Mouse (Mus musculus): ENCODE data around the gene Nup214.

The Nup214 gene

DNA sequence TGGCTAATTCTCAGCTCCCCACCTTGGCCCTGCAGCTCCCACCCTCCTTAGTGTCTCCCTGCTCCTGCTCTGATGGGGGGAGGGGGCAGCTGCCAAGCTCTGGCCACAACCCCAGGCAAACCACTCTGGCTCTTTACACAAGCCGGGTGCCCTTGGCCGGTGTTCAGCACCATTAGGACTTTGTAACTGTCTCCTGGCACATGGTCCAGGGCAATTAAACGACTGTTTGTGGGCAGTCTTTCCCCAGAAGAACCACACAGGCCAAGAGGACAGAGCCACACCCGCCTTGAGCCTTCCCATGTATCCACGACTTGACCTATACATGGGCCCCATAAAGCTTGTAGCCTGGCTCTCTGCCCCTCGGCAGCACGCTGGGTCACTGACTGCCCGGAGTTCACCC, 100.2 kb downstream of the Nup214 start:
- DNase-seq (ENCODE audit: low spot score) = no peak

DNA sequence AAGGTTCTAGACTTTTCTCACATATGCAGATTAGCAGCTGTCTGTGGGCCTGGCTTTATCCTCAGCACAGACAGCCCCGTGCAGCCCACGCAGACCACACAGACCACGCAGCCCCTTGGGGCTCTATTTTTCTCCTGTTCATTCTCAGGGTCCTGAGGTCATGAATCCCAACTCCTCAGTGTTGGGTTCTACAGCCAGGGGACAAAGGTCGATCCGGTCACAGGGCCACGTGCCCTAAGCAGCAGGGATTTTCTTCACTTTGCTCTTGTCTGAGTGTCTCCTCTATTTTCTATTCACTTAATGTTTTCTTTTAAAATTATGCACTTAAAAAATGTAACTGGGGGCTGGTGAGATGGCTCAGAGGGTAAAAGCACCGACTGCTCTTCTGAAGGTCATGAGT, 101.1 kb downstream of the Nup214 start:
- no peak for DNase-seq (ENCODE audit: low spot score)

DNA sequence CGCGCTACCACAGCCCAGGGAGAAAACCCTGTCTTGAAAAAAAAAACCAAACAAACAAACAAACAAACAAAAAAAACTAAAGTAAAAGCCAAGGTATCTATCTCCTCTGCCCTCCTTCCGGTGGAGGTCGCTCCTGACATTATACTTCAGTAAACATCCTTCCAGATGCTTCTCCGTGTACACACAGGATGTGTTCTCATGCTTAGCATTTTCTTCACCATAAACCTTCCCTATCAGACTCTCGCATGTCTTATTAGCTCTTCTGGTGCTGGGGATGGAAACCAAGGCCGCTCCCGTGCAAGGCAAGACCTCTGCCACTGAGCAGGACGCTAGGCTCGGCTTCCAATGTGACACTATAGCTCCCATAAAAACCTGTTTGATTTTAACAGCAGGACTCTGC, 103.5 kb downstream of the Nup214 start:
- DNase-seq (ENCODE audit: low spot score) = no peak

DNA sequence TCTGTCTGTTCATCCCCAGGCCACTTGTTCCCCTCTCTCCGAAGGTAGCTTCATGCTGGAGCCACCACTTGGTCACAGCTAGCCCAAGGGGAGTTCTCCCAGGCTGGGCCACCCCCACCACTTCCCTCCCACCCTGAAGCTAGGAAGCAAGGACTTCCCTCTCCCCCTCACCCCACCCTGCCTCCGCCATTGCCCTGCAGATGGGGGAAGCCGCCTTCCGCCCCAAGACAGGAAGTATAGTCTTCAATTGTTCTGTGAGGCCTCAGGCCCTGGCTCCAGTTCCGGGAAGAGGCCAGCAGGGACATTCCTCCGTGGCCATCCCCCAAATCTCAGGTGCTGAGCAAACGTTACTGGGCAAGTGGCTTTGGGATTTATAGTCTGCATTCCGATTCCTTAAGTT, 104.3 kb downstream of the Nup214 start:
- DNase-seq (ENCODE audit: low spot score) = no peak

DNA sequence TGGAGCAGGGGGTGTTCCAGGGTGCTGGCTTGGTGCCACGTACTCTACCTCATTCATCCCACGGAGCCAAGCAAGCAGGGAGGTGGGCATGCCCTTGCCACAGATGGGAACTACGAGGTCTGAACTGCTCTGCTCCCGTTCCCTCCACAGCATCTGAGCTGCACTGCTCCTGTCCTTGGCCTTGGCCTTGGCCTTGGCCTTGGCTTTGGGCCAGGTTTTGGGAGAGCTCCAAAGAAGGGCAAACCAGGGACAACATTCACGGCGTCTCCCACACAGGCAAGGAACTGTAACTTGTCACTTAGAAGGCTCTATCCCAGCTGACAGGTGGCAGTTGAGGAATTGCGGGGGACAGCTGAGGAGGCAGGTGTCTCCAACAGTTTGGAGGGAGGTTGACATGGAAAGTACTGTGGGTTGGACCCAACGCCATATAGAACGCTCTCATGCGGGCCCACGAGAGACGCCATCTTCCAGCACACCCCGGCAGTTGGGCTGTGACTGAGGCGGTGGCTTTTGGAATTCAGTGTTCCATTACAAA, 105.0 kb downstream of the Nup214 start:
- no peak for DNase-seq (ENCODE audit: low spot score)

DNA sequence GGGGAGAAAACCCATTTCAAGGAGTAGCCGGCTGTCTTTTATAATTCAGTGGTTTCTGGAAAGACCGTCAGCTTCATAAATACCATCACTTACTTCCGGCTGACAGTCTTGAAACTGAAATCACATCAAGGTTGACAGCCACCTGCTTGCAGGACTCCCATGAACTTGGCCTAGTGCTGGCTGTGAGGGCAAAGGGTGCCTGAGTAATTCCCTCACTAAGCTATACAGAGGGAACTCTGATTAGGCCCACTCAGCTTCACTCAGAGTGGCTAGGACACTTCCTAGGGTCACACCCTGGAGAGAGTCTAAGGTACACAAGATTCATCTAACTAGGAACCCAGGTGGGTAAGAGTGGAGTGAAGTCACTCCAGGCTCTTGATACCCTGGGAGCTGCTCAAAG, 106.4 kb downstream of the Nup214 start:
- no peak for DNase-seq (ENCODE audit: low spot score)

DNA sequence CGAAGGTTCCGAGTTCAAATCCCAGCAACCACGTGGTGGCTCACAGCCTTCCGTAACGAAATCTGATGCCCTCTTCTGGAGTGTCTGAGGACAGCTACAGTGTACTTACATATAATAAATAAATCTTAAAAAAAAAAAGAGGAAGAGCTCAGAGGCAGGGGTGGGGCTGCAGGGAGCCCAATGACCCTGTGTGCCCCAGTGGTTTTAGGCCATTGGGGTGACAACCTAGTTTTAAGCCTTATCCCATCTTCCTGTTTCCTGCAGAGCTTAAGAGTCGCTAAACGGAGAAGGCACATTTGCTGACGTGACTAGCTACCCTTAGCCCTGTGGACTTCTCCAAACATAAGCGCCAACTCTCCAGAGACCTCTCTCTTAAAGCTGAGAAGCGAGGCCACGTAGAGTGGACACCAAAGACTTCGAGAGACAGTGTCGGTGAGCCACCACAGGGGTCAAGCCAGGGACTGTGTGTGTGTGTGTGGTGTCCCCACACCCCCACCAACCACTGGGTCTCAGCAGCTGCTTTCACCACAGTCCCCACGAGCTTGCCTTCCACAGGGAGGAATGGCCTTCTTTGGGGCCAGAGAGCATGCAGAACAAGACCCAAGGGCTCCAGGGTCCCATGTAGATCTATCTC, 107.2 kb downstream of the Nup214 start:
- DNase-seq (ENCODE audit: low spot score) = no peak

DNA sequence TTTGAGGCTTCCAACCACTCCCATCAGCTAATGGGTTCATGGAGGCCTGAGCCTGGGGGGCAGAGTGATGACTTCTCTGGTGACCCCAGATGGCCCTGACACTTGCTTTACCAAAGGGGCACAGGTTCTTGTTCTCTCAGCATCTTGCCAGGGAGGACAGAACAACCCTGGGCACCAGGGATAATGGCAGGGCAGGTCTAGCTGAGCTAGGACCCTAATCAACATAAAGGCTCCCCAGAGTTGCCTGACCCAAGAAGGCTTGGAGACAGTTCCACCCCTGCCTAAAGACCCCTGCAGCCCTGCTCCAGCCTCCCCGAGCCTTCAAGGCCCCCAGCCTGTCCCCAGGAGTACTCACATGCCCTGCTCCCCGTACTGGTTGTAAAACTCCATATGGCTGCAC, 108.0 kb downstream of the Nup214 start:
- DNase-seq (ENCODE audit: low spot score) = no peak

DNA sequence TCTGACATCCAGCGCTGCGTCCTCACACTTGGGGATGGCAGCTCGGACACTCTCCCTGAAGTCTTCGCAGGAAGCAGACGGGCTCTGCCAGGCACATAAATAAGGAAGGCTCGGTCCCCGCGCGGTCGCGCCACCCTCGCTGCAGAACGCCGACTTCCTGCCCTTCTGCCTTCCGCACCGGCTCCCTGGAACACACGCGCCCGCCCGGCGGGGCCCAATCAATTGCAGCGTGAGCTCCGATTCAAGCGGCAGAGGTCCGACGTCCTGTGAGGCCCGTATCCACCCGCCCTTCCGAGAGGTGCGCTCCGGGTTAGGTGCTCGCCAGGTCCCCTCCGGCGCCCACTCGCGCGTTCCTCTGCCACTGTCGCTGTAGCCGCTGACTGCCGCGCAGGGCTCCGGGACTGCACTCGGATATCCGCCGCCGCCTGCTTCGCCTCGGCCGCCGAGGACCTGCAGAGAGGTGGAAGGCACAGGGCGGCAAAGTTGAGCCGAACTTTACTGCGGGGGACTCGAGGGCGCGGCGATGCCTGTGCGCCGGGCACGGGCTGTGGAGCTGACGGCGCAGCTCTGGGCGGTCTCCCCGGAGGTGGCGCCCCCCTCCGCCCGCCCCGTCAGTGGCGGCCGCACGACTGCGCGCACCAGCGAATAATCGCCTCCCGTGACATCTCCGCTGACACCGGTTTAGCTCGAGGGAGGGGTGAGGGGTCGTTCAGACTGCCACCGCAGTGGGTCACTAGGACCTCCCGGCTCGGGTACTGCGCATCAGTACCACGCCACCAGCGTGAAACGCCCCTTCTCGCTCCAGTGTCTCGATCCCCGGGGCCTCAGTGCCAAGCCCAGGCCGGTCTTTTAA, 109.1 kb downstream of the Nup214 start:
- DNase-seq (ENCODE audit: low spot score) = peak; percentile 22

DNA sequence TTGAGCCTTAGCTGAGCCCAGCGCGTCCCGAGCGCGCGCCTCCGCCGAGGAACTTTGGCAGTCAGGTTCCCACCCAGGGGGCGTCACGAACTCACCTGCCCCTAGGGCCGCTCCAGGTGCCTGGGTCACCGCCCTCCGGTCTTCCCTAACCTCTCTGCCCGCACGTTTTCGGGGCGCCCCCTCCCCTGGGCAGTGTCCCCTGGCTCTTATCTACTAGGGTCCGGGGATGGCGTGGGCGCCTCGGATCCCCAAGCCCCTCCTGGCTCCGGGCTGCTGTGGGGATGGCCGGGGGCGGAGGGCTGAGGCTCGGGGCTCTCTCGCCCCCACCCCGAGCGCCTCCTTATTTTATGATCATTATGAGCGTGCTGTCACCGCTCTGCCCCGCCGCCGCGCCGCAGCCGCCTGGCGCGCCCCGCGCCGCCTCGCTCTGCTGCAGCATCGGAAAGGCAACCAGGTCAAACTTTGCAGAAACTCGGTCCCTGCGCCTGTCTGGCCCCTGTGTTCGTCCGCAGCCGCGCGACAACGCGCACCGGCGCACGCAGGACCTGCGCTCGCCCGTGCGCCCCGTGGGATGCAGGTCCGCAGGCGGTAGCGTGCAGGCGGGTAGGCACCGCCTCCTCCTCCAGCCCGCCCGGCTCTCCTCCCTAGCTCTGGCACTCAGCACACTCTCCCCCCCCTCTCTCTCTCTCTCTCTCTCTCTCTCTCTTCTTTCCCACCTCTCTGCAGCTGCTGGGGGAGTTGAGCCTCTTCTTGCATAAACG, 110.1 kb downstream of the Nup214 start, which contains the start of gene Fam78a:
Gene Fam78a (minus strand): TSS at position 747 of the 761 bp plus-strand sequence.
- DNase-seq (ENCODE audit: low spot score) = no peak

DNA sequence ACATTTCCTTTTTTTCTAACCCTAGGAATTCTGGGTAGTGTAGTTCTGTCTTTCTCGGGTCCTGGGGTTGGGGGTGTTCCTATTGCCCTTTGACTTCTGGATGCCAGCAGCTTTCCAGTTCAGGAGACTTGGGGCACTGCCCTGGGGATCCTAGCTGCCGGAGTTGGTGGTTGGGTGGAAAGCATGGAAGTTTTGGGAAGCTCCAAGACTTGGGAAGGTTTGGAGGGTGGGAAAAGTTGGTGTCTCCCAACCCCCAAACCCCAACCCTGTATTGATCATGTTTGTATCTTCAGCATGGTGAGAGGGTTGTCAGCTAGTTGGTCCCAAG, 110.6 kb downstream of the Nup214 start:
- DNase-seq (ENCODE audit: low spot score) = no peak

DNA sequence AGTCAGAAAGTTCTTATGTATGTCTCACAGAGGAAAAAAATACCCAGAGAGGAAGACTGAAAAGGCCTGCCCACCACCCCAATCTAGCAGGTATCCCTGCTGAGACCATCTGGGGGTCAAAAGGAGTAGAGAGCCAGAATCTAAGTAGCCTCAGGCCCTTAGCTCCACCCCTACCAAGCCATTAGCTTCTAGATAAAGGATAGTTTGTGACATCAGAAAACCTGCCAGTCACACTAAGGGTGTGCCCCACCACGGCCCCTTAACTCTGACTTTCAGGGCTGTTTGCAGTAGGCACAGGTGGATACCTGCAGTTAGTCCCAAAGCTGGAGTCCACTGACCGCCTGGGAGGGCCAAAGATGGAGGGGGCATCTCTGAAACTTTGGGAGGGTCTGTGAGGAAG, 111.0 kb downstream of the Nup214 start:
- no peak for DNase-seq (ENCODE audit: low spot score)

DNA sequence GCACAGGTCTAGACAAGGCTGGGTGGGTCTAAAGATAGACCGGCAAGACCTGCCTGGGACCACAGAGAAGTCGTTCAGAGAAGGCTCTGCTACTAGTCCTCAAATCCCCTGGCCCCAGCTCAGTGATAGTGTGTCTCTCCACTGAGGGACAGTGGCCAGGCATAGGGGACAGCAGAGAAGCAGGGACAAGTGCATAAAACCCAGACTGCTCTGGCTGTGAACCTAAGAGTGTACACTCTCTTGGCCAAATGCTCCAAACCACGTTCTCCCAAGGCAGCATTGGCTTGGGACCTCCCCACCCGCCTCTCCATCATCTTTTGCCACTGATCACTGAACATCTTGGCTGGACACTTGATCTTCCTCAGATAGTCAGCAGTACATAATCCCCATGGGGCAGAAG, 113.4 kb downstream of the Nup214 start:
- no peak for DNase-seq (ENCODE audit: low spot score)

DNA sequence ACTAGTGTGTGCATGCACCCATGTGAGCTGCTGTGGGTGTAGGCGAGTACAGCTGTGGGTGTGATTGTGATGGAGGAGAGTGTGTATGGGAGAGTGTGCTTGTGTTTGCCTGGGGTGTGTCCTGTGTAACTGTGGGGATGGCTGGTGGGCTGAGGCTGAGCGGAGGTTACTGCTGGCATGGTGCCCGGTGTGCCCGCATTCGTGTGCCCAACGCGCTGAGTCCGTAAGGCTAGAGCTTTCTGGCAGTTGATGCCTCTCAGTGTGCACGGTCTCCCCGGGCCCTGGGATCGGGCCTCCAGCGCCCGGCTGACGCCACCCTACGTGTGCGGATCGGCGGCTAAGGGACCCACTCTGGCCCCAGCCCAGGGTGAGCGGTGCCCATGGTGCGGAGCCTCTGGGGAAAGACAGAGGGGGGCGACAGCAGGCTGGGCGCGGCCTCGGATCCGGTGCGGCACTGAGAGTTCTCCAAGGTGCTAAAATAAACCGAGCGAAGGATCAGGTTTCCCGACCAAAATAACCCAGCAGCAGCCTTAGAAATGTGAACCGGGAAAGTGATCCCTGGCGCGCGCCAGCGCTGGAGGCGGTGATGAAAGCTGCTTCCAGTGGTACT, 114.2 kb downstream of the Nup214 start:
- DNase-seq (ENCODE audit: low spot score) = no peak

DNA sequence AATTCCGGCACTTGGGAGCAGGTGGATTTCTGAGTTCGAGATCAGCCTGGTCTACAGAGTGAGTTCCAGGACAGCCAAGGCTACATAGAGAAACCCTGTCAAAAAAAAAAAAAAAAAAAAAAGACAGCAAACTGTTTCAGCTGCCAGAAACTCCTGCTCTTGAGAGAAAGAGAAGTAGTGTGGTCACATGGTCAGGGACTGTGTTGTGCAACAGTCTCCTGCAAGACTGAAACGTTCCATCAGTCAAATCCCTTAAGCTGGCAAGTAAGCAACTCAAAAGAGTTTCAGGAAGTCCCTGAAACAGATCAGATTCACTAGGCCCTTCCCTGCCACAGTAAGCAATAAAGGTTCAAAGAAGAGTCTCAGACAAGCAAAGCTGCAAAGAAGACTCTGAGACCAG, 115.4 kb downstream of the Nup214 start:
- no peak for DNase-seq (ENCODE audit: low spot score)

DNA sequence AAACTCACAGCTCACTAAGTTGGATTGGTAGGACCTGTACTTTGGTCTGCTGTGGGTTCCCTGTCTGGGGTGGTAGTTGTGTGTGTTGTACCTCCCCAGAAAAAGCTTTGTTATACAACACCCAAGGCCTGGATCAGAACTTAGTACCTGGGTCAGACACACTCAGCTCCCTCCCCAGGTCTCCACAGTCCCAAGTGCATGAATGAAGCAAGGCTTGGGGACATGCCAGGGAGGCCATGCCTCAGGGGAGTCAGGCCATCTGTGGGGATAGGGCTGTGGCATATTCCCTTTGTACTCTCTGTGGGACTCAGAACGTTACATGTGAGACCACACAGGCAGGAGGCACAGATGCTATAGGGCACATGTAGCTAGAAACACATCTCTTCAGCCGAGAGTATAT, 115.9 kb downstream of the Nup214 start:
- DNase-seq (ENCODE audit: low spot score) = no peak

DNA sequence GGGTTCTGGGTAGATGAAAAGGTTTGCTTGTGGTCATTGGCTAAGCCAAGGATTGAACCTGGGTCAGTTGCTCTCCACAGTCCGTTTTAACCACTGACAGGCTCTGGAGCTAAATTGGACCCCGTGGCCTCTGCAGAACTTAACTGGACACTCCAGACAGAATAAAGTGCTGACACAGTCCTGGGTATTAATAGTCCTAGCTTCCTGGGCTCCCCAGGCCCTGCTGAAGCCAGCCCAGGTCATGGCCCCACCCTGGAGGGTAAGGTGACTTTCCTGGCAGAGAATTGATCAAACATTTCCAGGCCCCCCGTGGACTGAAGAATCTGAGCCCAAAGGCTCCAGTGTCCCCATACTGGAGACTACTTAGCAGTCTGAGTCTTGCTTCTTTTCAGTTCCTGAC, 117.7 kb downstream of the Nup214 start:
- DNase-seq (ENCODE audit: low spot score) = no peak

DNA sequence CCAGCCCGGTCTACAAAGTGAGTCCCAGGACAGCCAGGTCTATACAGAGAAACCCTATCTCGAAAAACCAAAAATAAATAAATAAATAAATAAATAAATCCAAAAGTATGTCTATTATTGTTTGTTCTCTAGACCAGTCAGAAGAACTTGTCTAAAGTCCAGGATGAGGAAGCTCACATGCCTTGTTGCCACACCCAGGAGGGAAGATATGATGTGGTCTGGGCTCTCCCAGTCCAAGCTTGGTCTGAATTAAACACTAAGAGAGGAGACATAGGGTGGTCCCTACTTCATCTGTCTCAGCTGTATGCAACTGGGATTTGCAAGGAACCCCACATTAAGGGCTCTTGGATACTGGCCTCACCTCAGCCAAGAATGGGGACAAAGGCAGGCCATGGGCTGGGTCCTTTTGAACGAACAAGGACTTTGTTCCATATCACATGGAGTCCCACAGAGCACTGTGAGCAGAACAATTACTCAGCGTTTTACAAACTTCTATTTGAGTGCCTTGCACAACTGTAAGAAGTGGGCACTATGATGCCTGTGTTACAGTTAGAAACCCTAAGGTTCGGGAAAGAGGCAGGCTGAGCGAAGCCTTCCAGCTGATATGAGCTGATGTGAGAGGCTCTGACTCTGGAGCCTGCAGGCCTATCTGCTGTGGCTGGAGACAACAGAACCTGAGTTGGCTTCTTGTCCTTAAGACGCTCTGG, 119.9 kb downstream of the Nup214 start:
- no peak for DNase-seq (ENCODE audit: low spot score)

DNA sequence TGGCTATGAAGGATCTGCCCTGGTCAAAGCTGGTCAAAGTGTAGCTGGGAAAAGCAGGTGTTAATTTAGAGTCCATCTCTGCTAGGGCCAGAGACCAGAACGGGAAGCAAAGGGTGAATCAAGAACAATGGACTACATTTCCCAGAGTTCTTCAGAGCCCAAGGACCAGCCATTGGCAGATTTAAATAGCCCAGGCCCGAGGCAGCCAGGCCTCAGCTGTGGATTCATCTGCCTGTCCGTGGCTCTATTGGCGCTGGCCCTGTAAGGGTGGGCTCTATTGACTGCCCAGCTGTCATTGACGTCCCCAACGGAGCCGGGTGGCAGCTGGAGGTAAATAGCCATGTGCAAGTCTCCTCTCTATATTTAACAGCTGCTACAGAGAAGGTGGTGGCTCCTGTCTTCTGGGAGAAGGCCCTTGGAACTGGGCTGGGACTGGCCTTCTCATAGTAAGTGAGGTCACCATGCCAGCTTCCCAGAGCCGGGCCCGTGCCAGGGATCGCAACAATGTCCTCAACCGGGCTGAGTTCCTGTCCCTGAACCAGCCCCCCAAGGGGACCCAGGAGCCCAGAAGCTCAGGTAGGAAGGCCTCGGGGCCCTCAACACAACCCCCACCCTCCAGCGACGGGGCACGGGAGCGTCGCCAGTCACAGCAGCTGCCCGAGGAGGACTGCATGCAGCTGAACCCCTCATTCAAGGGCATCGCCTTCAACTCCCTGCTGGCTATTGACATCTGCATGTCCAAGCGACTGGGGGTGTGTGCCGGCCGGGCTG, 121.3 kb downstream of the Nup214 start, which contains the start of gene Plpp7:
Gene Plpp7 (plus strand): TSS at position 178 of the 771 bp plus-strand sequence.
- peak; percentile 51 for DNase-seq (ENCODE audit: low spot score)

DNA sequence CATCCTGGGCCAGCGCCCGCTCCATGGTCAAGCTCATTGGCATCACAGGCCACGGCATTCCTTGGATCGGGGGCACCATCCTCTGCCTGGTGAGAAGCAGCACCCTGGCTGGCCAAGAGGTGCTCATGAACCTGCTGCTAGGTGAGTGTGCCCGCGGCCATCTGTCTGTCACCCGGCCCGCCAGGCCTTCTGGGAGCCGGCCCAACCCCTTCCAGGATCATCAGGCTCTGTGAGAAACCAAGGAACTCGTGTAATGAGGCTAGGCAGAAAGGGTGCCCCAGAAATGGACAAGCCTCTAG, 121.8 kb downstream of the Nup214 start:
- DNase-seq (ENCODE audit: low spot score) = no peak

DNA sequence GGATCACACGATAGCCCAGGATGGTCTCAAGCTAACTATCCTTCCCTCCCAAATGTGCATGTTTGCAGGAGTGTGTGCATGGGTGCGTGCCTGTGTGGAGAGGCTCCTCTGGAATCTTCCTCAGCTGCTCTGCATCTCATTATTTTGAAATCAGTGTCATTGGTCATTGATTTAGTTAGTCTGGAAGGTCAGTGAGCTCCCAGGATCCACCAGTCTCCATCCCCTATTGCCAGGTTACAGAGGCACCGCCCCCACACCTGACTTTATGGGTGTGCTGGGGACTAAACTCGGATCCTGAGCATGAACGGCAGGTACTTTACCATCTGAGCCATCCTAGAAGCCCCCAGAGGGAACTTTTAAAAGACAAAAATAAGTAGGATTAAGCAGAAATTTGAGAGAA, 128.7 kb downstream of the Nup214 start:
- DNase-seq (ENCODE audit: low spot score) = no peak

Measured in urinary bladder, postnatal 14 days (tissue).